Mouse (Mus musculus) gastrocnemius, postnatal 10 days (tissue): ENCODE results near the gene Prdm2. TPM values are rescaled to one million over a fixed set of nuclear protein-coding genes. Genes with fewer than 3 reads are reported as not detected.

Experiments
- DNase-seq: peaks from one replicate; pipeline ENCODE4 v3.0.0; 2021; ENCODE audit warnings: mixed read lengths
- total RNA-seq, 2 experiments: library from RNA; stranded (reverse); gene quantifications; 2 replicates each; pipeline ENCODE4 v1.2.3; 2021

Prdm2 gene
- total RNA-seq, 2 experiments from 2014 or later, result 20.4 to 25.9 TPM

DNA sequence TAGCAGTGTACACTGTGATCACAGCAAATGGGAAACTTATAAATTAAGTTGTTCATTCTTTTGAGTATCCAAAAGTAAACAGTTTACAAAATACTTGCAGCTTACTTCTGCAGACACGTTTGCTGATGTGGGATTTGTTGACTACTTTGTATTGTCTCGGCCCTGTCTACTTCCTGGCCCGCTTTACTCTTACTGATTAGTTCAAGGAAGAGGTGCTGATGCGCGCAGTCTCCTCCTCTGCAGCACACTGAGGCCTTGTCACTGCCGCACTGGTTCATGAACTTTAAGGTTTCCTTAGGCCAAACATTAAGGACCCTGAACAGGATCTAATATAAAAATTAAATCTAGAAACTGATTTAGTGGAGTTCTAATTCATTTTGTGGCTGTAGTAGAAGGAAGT is 58.2 kb downstream of the Prdm2 start:
- no peak for DNase-seq

DNA sequence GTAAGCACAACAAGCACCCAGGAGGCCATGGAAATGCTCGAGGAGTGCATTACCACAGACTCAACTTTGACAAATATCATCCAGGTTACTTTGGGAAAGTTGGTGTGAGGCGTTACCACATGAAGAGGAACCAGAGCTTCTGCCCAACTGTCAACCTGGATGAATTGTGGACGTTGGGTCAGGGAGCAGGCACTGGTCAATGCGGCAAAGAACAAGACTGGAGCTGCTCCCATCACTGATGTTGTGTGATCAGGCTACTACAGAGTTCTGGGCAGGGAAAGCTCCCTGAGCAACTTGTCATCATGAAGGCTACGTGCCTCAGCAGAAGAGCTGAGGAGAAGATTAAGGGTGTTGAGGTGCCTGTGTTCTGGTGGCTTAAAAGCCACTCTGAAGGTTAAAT is 60.2 kb downstream of the Prdm2 start:
- DNase-seq, result no peak

DNA sequence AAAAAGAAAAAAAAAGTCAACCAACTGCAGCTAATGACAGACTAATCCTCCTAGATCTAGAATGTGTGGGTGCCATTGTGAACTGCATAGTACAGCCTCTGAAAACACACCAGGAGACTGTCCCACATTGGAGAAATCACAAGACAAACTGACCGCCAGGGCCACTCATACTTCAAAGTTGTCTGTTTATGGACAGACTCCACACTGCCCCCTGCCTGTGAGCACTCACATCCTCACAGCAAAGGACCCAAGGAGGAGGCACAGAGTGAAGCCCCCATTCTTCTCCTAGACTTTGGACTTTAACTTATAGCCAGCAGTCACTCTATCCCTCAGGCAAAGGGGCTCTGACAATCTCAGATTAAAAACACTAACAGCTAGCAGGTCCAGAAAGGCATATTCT is 61.5 kb downstream of the Prdm2 start:
- peak; percentile 58 for DNase-seq

DNA sequence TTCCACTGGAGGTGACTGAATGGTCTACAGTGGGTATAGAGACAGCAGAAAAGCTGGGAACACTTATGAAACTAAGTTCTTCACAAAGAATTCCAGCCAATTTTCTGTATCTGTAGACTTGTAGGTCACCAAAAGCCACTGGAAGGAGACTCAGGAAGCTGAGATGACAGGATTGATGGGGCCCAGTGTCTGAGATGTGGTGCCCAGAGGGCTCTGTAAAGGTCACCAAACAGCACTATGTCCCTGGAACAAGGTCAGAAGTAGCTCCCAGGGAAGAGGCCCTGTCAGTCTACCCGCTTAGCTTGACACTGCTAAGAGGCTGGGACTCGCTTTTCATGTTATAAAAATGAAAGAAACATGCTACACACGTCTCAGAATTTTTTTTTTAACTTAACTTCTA is 65.1 kb downstream of the Prdm2 start:
- no peak for DNase-seq

DNA sequence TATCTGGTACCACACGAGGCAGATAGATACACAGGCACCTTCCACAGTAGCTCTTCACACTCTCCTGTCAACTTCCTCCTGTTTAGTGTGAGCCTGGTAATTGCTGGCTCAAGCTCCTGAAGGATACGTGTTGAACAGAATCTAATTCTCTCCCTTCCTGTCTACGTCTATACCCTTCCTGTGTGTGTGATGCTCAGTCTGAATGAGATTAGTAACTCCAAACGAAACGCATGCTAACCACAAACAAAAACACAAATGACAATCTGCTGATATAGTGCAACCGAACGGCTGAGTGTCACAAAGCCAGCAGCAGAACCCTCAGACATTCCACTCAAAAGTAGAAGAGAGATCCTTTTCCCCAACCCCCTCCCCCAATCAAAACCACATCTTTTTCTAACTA is 69.2 kb downstream of the Prdm2 start:
- DNase-seq, result no peak

DNA sequence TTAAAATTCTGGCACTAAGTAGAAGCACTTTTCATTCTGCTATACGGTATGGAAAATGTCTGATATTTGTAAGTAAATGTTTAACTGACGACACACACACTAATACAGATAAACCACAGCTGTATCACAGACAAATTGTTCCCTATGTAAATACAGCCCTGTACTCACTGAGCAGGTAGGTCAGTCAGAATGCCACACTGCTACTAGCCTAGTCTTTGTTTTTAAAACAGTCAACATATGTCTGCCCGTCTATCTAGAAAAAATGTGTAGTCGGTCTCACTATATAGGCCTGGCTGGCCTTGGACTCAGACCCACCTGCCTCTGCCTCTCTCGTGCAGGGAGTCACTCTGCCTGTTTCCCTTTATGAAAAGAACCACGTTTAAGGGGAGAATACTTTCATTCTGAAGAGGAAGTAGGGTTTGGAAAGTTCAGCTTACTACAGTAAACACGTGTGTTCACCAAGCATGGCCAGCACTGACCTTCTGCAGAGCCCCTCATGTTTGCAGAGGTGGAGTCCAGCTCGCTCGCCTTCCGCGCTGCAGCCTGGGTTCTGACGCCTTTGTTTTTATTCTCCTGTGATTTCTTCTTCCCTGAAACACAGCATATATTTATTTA is 71.0 kb downstream of the Prdm2 start:
- DNase-seq, result no peak

DNA sequence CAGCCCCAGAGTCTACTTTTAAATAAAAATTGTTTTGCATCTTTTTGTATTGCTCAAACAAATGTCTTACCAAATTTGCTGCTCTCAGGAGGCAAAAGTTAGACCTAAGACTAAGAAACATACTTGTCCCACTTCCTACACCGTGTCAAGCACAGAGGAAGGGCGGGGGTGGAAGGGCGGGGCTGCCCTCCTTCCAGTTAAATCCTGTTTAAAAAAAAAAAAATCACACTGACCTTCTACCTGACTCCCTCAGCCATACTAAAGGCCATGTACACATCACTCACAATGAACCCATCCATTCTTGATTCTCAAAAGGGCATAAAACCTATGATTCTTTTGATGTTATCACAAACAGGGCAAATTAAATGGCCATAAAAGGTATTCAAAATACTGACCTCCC is 71.9 kb downstream of the Prdm2 start:
- DNase-seq, result no peak

DNA sequence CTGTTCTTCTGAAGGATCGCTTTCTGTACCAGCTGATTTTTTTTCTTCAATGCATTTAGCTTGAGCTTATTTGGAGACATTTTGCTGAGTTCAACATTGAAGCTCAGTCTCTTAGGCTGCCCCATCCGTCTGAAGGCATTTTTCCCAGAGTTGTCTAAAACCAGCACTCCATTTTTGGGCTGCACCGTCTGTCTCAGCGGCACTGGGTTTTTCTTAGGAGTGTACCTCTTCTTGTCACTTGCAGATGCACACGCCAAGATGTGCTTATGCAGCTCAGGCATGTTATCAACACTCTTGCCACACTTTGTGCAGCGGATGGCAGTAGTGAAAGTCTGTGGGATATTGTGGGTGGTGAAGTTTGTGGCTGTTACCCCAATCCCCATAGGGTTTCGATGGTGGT is 80.4 kb downstream of the Prdm2 start:
- no peak for DNase-seq

DNA sequence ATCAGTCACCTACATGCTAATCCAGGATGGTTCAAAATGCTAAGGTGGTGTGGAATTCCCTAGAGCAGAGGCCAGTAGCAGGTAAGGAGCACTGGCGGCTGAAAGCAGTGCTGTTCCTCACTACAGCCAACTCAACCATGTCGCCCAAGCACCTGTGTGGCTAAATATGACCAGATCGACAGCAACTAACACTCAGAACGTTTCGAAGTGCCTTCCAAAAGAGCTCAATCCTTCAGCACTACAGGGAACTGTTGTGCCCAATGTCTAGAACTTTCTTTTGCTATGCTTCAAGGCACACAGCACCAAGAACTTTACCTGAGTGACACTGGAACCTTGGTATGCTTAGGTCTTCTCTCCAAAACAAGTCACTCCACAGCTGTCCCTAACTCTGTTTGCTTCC is 82.4 kb downstream of the Prdm2 start:
- DNase-seq, result no peak

DNA sequence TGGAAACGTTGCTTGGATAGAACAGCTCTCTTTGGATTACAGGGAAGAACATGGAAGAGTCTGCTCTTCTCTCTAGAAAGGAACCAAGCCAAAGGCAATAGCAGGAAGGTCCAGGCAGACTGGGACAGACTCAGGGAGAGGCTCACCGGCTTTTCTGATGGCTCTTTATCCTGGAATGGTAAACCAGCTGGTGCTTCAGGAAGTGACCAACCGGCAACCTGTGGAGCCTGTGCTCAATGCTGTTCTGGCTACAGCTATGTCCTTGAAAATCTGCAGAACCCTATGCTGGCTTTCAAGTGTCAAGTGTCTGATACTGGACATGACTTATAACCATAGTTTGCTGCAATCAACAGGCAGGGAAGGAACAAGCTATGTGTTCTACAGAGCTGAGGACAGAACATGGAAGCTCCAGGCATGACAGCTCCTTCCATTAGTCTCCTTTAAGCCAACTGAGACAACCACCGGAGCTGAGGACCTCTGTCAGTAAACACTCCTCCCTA is 83.5 kb downstream of the Prdm2 start:
- no peak for DNase-seq

DNA sequence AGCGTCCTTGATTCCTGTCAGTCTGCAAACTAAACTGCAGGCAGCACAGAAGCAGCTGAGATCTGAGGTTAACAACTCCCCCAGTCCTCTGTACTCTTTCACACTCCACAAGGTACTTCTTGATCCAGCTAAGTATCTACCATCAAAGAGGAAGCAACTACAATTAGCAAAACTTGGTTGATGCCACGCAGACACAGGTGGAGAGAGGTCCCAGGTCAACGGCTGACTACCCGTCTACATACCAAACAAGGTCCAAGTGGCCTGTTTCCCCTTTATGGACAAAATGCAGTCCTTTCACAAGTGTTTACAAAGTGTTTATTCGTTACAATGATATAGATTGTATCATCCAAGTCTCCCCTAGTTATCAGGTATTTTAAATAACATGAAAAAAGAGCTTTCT is 85.6 kb downstream of the Prdm2 start:
- DNase-seq, result no peak

DNA sequence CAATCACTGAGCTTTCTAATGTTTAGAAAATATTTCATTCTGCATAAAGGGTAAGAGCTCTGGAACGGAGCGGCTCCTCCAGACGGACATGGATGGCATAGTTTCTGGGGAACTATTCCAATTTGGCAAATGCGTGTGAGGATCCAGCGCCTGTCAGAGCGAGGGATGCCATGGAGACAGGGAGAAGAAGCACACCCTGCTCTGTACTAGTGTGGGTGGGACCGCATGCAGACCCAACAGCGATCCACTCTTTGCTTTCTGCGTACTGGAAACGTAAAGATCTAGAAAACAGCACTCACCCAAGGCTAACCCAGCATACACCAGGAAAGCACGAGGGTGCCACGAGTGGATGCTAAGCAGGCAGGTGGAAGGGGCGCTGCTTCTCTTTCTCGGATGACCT is 86.3 kb downstream of the Prdm2 start:
- DNase-seq, result no peak

DNA sequence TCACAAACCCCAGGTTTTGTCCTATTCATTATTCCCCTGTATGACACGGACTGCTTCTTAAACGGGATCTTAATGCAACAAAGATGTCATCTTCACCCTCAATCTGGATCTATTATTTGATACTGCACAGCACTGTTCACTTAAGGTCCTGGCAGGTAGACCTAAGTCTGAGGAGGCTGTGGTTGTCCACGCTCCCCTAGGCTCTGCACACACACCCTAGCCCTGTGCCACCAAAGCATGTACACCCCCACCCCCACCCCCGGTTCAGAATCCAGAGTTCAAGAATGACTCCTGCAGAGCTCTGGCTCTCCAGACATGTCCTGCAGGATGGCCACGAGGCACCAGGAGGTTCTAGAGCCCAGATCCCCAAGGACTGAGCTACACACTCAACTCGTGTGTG is 87.5 kb downstream of the Prdm2 start:
- no peak for DNase-seq

DNA sequence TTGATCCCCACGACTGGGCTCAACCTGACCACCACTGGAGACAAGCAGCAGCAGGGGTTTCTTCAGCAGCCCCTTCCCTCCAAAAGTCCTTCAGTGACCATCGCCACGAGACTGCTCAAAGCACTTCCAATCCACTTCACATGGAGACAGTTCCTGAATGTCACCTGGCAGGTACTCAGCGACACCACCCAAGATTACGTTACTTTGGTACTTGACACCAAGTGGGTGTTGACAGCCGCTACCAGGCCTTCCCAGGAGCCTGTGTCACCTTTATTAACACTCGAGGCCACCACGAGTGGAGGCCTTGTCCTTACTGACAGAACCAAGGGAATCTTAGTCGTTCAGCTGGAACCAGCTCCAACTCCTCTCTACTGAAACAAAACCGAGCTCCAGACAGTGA is 89.8 kb downstream of the Prdm2 start:
- DNase-seq, result no peak

DNA sequence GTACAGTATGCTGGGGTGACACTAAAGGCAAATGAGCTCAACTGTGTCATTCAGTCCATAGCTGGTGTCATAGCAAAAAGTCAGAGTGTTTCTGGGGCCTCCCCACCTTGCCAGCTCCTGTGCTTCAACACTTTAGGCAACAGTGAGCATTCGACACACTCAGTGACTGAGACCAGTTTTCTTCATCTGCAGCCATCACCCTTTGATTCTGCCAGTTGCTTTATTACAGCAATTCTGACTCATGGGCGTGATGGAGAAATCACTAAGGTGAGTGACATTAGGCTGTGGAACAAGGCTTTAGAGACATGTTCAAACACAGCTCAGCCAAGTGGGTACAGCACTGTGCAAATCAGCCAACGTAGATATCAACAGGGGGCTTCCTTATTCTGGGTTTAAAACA is 91.6 kb downstream of the Prdm2 start:
- DNase-seq, result no peak

DNA sequence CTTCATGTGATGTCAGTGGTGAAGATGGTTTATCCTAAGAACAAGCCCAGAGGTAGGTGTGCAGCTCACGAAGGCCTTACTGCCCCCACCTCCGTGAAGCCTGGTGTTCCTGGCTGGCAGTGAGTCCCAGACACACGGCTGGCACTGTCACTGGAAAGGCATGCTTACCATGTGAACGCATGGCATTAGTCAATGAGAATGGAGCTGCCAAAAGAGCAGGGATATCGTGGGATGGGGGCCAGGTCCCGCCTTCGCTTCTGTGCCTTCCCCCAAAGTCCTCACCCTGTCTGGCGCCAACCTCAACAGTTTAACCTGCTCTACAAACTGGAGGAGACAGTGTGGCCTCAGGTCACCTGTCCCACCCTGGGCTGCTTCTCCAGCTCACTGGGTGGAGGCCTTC is 92.8 kb downstream of the Prdm2 start:
- no peak for DNase-seq

DNA sequence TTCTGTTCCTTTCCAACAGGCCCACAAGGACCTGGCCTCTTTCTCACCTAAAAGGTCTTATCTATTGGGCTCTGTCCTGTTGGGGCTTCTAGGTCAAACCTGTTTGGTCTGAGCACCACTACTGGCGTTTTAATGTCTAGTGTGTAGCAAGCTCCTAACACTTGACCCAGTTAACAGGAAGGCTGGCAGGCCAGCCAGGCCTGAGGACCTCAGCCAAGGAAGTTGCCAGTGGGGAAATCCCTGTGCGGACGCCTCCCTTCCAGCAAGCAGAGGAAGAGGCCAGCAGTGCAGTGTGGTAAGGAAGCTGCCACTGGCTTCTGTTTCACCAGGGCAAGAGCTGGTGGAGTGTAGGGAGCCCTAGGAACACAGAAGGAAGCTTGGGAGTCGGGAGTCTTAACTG is 94.0 kb downstream of the Prdm2 start:
- peak; percentile 73 for DNase-seq

DNA sequence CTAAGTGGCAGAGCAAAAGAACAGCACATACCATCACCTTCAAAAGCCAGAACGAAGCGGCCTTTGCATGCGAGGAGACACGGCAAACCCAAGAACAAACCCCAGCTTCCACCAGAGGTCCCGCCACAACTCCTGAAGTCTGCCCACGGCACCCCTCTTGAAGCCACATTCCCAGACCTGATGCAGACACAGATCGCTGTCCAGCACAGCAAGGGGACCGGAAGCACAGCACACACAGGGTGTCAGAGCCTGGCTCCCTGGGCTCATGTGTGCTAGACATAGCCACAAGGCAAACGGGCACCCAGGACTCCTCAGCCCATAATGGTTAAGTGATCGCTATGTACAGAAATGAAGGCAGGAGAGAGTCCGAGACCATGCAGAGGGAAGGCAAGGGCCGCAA is 96.9 kb downstream of the Prdm2 start:
- no peak for DNase-seq

DNA sequence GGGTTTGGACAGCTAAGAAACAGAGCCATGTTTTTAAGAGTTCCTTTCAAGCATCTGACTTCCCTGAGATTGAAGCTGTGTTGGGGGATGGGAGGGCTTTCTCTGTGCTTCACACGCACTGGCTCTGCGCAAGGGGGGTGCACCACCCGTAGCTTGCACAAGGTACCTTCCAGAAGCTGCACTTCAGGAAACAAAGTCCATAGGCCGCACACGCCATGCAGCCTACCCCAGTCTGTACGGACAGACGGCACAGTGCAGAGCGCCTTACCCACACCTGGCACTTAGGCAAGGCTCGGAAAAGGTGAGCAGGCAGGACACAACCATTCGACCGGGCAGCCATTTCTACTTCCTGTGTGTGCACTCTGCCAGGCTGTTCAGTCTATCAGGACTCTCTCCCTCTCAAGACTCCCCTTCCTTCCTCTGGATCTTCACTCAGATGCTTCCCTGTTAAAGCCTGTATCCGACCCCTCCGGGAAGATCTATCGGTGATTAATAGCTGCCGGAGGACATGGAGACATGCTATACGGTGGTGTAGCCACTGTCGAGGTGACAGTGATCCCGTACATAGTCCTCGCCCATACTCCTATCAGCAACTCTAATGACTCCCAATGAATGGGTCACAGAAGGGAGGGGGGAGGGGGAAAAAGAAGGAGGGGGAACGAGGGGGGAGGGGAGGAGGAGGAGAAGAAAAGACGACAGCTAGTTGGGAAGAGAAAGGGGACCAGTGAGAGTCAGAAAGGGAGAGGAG is 98.4 kb downstream of the Prdm2 start:
- no peak for DNase-seq

DNA sequence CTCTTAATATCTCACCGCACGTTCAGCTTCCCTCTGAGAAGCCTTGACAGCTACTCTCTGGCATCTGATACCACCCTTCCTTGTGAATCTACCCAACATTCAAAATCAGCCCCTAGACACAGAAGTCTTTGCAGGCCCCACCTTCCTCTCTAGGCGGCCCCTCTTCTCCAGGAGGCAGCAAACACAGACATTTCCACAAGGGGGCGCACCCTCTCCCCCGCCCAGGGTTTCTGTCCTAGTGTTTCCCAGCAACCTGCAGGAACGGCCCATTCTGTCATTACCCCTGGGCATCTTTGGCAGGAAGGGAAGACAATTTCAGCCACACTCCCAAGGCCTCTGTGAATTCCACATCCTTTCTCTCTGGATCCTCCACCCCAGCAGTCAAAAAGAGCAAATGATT is 99.8 kb downstream of the Prdm2 start:
- DNase-seq, result peak; percentile 82

DNA sequence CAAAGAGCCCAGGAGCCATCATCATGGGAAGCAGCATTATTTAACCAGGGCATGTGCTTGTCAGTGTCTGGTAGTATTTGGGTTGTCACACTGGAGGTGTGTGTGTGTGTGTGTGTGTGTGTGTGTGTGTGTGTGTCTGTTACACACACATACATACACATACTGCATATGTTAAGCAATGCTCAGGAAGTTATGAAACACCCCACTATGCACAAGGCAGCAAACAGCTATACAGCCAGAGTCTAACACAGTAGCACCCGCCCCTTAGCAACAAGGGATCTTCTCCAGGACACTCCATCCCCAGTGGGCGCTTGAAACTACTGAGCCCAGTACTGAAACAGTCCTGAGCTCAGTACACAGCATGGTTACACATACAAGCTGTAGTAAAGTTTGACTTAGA is 100.4 kb downstream of the Prdm2 start:
- DNase-seq, result no peak

DNA sequence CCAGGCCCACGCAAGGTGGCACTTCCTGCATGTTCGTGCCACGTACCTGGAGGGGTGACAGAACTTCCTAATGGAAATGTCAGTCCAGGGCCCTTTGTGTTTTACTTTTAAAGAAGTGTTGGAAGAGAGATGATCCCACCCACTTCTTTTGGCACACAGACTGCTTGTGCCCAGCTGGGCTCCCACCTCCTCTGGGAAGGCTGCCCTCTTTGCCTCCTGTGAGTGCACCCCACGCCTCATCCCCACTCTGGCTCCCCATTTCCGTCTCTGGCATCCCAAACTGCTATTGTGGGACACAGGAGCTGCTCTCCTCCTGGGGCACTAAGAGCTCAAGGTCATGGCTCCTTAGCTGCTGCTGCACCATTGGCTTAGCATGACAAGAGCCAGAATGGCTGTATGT is 100.9 kb downstream of the Prdm2 start:
- no peak for DNase-seq

DNA sequence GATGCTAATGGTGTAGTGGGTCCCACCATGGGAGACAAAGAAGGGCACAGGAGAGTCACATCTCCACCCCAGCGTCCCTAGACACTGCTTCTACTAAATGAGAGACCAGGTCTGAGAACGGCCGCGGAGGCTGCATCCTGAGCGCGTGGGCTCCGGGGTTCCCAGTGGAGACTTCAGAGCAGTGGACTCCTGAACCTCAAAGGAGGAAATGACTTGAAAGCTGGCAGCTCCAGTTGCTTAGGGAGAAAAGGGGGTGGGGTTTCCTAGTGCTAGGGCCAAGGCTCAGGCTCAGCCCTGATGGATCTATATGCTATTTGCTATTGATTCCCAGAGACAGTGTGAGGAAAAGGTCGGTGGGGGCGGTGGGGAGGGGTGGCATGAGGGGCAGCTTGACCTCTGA is 104.2 kb downstream of the Prdm2 start:
- DNase-seq, result no peak

DNA sequence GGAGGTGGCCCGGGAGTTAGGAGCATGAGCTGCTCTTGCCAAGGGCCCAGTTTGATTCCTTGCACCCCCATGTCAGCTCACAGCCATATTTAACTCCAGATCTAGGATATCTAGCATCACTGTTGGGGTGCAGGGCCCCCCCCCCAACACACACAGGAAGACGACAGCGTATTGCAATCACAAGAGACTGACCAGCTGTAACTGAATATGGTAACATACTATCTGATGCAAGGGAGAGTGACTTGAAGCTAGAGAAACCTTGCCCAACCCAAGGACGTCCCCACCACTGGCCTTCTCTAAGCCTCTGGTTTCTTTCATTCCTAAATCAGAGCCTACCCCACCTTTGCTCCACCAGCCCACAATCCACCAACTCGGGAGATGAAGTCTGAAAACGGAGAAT is 105.8 kb downstream of the Prdm2 start:
- no peak for DNase-seq
